Mouse (Mus musculus): ENCODE results near the gene 2310011J03Rik.

The 2310011J03Rik gene

DNA sequence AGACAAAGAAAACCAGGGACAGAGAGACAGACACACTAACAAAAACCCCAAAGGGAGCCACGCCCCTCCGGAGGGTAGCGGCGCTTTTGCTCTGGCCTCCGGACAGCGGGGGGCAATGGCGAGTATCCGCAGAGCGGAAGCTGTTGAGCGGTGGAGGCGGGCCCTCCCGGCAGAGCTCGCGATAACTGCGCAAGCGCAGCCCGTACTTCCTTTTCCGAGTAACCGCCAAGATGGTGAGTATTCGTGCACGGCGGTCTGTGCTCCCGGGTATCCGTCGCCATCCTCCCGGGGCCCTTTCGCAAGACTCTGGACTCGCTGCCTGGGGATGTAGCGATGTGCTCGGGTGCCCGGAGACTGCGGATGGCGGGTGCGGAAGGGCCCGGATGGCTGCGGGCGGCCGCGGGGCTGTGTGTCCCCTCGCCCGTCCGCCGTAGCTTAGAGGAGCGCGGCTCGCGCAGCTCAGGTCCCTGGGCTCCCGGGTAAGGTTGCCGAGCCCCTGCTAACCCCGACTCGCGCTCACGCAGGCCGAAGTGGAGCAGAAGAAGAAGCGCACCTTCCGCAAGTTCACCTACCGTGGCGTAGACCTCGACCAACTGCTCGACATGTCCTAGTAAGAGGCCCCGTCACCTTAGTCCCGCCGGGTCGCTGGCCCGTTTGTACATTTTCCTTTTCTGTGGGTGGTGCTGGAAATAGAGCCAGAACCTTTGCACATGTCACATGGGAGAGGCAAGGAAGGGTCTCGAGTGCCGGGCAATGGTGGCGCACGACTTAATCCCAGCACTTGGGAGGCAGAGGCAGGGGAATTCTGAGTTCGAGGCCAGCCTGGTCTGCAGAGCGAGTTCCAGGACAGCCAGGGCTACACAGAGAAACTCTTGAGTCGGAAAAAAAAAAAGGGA, 27.8 kb downstream of the 2310011J03Rik start, which contains the start of gene Rps15:
Gene Rps15, plus strand, starts transcription at position 203 of the 896 bp plus-strand sequence.
- peak; percentile 92 for DNase-seq (ENCODE audit: low read depth, low spot score)

DNA sequence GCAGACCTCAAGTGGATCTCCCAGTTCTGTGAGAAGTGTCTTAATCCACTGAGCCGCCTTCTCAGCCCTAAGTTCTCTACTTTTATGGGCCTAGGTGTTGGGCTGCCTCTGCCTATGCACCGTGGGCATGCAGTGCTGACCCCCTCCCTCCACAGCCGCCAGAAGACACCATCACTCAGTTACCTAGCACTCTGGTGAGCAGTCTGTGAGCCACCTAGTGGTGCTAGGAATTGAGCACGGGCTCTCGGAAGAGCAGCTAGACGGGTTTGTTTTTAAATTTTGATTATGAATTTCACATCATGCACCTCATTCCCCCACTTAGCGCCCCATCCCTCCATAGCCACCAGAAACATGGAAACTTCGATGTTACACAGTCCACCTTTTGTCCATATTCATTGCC, 31.7 kb downstream of the 2310011J03Rik start:
- no peak for DNase-seq (ENCODE audit: low read depth, low spot score)

DNA sequence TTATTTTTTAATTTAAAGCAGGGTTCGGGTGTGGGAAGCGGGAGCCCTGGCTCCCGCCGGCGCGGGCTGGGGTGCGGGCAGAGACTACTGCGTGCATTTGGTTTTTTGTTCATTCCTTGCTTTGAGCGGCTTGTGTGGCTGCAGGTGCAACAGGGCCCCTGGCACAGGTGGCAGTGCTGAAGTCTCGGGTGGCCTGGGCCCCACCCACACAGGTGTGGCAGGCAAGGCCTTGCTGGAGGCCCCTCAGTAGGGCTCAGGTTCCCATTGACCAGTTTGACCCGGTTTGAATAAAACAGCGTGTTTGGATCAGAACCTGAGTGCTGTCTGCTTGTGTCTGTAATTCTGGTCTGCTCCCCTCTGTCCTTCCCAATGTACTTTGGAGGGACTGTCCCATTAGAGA, 32.2 kb downstream of the 2310011J03Rik start:
- DNase-seq (ENCODE audit: low read depth, low spot score): no peak

DNA sequence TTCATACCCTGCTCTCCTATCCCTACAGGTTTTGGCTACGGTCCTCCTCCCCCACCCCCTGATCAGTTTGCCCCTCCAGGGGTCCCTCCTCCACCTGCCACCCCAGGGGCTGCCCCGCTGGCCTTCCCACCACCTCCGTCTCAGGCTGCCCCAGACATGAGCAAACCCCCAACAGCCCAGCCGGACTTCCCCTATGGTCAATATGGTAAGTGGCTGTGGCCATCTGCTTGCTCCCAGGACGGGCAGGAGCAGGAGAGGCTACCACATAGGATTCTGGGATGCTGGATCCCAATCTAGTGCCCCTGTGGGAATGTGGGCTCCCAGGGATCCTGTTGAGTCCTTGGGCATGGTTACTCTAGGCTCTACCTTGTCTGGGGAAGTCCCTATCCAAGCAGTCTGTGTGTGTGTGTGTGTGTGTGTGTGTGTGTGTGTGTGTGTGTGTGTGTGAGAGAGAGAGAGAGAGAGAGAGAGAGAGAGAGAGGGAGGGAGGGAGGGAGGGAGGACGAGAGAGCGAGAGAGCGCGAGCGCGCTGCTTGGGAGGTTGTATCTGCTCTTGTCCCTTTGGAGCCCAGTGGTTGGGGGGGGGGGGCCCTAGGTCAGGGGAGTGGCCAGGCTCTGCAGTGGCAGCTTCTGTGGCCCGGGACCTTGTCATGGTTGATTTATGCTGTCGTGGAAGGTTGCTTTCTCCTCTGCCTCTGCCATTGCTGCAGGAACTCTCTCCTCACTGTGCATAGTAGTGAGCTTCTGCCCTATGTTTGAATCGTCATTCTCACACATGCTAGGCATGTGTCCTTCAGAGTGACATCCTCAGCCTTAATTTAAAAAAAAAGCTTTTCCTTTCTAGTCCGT, 34.9 kb downstream of the 2310011J03Rik start:
- no peak for DNase-seq (ENCODE audit: low read depth, low spot score)

DNA sequence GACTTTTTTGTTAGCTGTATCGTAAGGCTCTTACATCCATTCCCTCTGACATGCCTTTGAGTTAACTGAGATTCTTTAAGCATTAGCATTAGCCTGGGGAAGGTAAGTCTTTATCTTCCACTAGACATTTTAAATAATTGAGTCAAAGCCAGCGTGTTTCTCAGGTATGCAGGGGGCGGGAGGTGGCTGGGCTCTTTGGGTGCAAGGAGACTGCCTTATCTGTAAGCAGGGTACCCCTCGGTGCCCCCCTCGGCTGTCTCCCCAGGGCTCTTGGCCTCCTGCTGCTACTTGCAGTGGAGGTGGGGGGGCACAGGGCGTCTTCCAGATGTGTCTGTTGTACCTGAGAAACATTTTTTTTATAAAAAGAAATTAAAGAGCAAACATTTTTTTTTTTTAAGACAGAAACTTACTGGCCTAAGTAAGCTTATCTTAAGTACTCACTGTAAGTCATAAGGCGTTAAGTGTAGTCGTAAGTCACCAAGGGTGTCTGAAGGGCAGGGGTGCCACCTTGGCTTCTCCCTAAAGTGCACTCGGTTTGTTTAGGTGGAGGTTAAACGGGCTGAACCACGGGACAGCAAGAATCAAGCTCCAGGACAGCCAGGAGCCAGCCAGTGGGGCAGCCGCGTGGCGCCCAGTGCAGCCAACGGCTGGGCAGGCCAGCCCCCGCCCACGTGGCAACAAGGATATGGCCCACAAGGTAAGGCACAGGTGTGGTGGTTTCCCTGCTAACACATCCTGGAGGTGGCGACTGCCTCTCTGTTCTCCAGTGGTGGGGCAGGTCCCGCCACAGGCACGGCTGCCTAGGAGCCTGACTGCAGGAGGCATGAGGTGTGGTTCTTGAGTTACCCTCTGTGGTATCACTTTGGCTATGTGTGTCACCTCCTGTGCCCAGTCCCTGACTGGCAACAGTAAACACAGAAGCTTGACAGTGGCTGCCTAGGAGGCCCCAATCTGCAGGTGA, 37.6 kb downstream of the 2310011J03Rik start:
- DNase-seq (ENCODE audit: low read depth, low spot score): no peak

DNA sequence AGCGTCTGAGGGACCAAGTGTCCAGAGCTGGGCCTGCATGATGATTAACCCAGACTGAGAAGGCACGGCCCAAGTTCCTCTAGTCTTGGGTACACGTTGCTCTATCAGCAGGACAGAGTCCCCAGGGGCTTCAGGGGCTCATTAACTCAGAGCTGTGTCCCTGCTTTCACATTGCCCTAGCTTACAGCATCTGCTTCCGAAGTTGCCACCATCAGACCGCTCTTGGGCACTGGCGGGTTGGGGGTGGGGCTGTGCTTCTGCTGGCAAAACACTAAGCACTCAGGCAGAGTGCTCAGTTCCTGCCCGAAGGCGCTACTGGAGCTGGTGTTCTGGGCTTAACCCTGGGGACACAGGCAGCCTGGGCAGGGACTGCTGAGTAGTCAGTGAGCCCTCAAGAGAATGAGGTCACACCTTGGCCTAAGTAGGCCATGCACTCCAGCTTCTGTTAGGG, 38.4 kb downstream of the 2310011J03Rik start:
- no peak for DNase-seq (ENCODE audit: low read depth, low spot score)

DNA sequence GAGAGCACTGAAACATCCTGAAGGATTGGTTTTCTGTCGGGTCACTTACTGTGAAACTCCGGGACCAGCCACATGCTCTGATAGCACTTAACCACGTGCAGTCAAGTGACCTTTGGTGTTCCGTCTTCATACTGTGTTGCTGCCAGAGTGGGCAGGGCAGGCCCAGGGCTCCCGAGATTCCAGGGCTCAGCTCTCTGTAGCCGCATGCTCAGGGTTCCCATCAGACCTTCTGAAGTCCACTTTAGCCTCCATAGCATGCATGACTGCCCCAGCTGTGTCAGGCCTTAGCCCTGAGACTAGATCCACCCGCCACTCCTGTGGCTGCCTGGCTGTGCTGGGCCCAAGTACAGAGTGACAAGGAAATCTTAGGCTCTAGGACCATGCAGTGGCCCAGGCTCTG, 39.0 kb downstream of the 2310011J03Rik start:
- no peak for DNase-seq (ENCODE audit: low read depth, low spot score)

DNA sequence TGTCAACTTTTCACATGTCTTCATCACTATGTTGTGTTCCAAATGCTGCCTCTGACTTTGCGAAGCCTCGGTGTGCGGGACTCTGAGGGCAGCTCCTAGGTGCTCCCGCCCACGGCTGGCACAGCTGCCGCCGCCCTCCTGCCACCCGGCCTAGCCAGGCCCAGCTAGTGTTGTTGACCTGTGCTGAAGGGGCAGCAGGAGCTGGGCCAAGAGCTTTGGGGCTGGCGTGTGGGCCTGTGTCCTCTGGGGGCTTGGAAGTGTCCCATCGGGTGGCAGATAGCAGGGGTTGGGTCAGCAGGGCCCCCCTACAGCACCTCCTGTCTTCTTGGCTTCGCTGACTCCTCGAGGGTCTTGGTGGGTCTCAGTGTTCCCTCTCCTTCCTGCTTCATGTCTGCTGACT, 41.1 kb downstream of the 2310011J03Rik start:
- DNase-seq (ENCODE audit: low read depth, low spot score): no peak

DNA sequence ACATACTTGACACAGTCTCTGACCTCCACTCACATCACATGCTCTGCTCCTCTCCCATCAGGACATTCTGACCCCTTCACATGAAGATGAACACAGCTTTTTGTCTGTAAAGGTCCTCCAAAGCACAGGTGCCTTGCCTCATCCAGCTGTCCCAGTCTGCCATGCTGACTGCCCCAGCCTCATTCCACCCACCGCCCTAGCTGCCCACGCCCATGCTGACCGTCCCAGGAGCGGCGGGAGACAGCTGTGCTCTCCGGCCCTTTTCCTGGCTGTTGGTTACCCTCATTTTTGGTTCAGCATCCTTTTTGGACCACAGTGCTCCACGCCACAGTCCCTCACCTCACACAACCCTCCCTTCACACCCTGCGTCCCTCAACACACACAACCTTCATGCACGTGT, 41.9 kb downstream of the 2310011J03Rik start:
- no peak for DNase-seq (ENCODE audit: low read depth, low spot score)

DNA sequence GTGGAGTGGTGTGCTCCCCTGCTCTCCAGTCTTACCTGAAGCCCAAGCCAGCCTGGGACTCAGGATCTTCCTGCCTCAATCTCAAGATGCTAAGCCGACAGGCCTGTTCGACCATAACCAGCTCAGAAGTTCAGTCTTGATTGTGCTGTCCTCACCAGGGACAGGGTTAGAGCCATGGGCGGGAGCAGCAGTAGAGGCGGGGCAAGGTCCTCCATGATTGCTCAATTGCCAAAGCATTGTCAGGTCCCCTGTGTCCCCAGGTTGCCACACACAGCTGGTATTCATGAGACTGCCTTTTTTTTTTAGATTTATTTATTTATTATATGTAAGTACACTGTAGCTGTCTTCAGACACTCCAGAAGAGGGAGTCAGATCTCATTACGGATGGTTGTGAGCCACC, 44.1 kb downstream of the 2310011J03Rik start:
- no peak for DNase-seq (ENCODE audit: low read depth, low spot score)

DNA sequence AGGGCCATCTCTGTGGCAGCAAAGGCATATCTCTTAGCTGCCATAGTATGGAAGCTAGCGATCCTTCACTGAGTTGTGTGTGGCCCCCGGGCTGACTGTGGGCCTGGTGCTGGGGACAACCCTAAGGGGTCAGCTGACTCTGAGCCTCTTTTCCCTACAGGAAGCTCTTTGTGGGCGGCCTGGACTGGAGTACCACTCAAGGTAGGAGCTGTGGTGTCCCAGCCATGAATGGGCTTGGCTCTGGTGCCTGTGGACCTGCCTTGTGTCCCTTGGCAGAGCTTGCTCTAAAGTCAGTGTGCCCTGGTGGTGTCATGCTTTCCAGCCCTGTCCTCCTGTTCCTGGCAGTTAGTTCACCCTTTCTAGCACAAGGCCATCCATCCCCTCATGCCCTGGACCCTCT, 46.5 kb downstream of the 2310011J03Rik start:
- no peak for DNase-seq (ENCODE audit: low read depth, low spot score)

DNA sequence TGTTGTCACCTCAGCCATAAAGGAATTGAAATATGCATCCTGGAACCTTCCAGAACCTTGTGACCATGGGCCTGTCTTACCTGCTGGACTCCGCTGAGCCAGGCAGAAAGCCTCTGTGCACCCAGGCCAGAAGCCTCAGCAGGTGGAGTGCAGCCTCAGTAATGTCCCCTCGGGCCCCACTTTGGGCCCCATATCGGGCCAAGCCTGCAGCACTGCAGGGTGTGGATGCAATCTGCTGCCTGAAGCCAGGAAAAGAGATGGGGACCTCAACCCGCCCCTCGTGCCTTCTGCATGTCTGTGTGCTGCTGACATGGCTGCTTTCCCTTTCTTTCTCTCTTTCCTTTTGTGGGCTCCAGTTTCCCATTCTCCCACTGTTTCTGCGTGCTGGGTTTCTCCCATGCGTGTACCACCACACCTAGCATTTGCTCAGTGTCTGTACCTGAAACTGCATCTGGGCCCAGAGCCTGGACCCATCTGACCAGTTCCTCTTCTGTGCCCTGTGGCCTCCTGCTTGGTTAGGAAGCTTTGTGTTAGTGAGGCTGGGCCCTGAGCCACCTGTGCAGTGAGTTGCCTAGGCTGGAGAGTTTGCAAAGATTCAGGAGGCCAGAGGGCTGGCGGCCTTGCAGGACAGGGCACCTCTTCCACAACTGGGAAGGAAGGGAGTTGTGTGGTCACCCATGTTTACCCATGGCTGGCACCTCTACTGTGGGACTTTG, 48.3 kb downstream of the 2310011J03Rik start:
- DNase-seq (ENCODE audit: low read depth, low spot score): no peak

DNA sequence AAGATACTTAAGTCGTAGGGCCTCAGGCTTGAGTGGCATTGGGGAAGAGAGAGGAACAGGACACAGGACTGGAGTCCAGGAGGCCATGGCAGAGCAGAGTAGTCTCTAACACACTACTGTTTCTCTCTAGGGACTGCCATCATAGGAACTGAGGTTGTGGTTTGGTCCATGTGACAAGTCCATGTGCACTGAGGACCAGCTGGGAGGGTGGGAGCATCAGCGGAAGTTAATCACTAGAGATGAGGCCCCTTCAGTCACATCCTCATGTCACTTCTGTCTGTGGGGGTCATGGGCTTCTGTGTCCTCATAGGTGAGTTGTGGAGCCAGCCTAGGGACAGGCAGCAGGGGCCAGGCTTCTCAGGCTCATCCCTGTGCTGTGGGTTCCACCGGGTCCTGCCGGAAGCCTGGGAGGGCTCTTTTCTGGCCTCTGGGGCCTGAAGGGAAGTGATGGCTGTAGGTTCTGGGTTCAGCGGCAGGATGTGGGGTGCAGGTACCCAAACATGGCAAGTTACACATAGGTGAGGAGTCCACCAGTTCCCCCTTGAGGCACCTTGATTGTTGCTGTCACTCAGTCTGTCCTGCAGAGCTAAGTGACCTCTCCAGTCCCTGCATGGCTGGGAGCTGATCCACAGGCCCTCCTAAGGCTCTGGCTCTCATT, 49.0 kb downstream of the 2310011J03Rik start:
- no peak for DNase-seq (ENCODE audit: low read depth, low spot score)

DNA sequence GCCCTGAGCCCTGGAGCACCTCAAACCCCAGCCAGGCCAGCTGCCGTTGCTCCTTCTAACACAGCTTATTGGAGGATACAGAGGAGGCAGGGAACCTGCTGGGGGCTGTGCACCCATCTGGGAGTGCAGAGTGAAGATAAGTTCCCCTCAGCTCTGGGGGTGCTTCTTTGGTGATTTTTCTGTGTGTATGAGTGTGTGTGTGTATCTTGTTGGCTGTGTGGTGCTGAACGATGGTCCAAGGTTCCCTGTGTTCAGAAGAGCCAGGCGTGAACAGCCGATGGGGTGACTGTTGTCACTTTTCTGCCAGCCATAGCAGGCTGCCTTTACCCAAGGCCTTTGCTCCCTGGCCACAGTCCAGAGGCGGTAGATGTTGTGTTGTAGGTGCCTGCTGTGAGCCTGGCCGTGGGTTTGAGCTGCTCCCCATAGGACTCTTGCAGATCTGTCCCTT, 49.6 kb downstream of the 2310011J03Rik start:
- no peak for DNase-seq (ENCODE audit: low read depth, low spot score)

DNA sequence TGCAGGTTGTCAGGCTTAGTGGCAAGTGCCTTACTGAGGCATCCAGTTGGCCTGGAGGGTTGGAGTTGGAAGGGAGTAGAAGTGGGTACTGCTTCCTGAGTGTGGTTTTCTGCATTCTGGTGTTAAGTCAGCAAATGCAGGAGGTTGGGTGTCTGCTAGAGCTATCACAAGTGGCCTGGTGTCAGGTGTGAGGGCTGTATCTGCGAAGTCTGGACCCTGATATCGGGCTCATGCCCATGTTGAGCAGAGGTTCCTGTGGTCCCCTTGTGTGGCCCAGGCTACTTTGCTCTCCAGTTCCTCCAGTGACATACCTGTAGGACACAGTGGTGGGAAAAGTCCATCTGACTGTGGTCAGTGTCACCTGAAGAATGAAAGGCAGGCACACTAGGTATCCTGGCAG, 50.2 kb downstream of the 2310011J03Rik start:
- no peak for DNase-seq (ENCODE audit: low read depth, low spot score)
